Mouse (Mus musculus) ES-Bruce4 (cell line): ENCODE results near the gene Ak7.

Experiments
- CTCF ChIP-seq: IDR thresholded peaks from one replicate; pipeline ENCODE4 v1.8.1; 2011; ENCODE audit warnings: low read depth, low read length
- EP300 ChIP-seq: IDR thresholded peaks from 2 replicates; pipeline ENCODE4 v1.6.1; 2011; ENCODE audit warnings: low read depth, low read length; ENCODE audit not compliant: insufficient read depth

DNA sequence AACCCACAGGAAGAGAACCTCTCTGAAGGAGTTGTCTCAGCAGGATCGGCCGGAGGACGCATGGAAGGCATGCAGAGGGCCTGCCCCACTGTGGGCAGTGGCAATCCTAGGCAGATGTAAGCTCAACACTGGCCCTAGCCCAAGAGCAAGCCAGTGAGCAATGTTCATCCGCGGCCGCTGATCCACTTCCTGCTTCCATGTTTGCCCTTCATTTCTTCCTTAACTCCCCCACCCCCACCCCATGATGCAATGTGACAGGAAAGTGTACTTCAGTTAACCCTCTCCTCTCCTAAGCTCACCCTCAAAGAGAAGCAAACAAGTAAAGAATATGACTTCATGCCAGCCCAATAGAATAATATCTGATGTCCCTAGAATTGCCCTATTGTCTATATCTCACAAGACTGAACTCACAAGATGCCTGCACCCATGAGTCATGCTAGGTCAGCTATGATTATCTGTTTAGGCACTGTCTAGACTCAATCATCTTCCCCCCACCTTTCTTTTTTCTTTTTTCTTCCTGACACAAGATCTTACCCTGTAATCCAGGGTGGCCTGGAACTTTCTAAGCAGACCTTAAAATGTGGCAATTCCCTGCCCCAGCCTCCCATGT, 25.2 kb downstream of the Ak7 start:
- TF ChIP-seq CTCF (no peak), EP300 (no peak)
